Mouse (Mus musculus) fat pad, adult 2 months (tissue): ENCODE results near the gene Krt71.

Experiments
- DNase-seq: peaks from one replicate; pipeline ENCODE4 v3.0.0-alpha.2; 2011; ENCODE audit warnings: low read depth, low spot score; ENCODE audit errors: extremely low read depth

Gene Krt71

DNA sequence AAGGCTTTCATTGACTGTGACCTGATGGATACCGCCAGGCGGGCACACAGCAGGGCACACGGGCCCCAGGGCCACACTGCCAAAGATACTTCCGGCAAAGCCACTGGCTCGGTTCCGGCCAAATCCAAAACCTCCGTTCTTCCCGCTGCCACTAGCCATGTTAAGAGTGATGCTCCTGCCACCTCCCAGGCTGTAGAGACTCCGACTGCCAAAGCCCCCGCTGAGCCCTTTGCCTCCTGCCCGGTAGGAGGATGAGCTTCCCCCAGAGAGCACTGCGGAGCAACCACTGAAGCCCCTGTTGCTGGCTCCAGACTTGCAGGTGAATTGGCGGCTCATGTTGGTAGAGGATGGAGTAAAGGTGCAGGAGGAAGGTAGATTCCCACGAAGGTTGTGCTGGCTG lies at the start of gene Krt71:
Krt71 (minus strand) TSS at position 399 of the 400 bp plus-strand sequence.
- DNase-seq = no peak

GRCm38 (mm10) chr15:101790867-101791266 lies 48.0 kb upstream of the Krt71 start:
- DNase-seq = no peak

- DNase-seq = no peak
Observed at GRCm38 (mm10) chr15:101786360-101786759, 43.5 kb upstream of the Krt71 start, which contains the start of gene Krt72. Gene Krt72 (minus strand): TSS chr15:101786460.

DNA sequence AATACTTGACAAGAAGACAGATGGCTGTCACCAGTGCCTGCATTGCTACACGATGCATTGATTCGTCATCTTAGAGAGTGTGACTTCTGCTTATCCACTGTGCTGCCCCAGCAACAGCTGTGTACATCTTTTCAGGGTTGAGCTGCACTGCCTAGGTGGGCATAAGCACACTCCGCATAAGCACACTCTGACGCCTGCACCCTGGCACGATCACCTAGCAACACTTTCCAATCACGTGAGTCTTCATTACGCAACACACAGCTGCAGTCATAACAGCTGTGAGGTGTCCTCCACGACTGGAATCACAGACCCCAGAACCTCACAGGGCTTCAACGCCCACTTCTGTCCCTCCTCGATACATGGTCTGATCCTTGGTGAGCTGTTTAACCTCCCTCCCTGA lies 30.5 kb upstream of the Krt71 start:
- no peak for DNase-seq

DNA sequence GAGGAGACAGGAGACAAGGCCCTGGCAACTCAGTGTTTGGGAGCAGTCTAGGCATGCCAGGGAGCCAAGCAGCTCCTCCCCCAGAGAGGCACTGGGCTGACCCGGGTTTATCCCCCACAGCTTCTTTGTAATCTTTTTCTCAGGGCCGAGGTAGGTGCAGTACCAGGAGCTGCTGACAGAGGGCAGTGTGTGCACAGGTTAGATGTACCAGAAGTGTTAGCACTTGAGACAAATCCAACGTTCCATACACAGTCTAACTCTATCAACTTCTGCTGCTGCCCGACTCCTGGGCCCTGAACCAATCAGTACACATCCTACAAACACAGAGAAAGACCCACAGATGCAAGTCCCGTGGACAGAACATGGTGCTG lies 29.8 kb upstream of the Krt71 start:
- peak; percentile 36 for DNase-seq

- DNase-seq = peak; percentile 18
Observed at GRCm38 (mm10) chr15:101772080-101772710, 29.3 kb upstream of the Krt71 start.

GRCm38 (mm10) chr15:101770226-101770625 lies 27.3 kb upstream of the Krt71 start:
- no peak for DNase-seq

- no peak for DNase-seq
Observed at GRCm38 (mm10) chr15:101737786-101738185, 5.1 kb downstream of the Krt71 start.

DNA sequence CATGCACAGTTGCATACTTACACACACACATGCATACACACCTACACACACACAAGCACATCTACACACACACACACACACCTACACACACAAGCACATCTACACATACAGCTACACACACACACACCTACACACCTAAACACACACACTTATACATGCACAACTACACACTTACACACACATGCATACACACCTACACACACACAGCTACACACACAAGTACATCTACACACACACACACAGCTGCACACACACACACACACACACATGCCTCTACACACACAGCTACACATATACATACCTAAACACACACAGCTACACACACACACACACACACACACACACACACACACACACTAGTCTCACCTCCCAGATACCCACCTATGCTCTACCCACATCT lies 12.3 kb downstream of the Krt71 start:
- DNase-seq = no peak

DNA sequence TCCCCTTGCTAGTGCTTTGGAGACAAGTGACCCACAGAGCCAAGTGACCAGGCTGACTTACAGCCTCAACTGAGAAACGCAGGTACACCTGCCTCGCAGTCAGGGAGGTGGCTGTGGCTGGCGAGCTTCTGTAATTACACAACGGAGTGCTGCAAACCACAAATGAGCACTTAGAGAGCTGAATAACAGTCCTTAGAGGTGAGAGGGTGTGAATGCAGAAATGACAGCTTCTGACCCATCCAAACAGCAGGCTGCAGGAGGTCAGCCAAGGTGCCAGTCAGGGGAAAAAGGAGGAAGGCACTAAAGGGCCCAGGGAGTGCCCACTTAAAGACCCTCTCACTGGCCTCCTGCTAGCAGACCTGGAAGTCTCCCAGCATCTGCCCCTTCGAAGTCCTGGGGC lies 18.2 kb downstream of the Krt71 start:
- no peak for DNase-seq

GRCm38 (mm10) chr15:101715831-101716230 lies 27.1 kb downstream of the Krt71 start:
- no peak for DNase-seq

DNA sequence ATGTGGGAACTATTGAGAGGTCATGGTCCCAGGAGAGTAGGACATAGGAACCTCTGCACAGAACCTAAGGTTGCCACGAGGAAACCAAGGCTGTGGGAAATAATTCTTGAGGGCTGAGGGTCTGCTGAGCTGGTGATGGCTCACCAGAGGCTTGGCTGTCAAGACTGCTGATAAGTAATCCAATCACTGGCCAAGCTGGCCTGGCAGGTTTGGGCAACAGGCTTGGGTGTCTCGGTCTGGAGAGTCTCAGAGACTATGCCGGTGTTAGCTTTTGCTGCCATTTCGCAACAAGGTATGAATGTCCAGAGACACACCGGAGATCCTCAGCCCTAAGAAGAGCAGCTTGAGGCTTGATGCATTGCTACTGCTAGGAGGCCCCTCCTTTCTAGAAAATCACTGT lies 28.6 kb downstream of the Krt71 start:
- no peak for DNase-seq

DNA sequence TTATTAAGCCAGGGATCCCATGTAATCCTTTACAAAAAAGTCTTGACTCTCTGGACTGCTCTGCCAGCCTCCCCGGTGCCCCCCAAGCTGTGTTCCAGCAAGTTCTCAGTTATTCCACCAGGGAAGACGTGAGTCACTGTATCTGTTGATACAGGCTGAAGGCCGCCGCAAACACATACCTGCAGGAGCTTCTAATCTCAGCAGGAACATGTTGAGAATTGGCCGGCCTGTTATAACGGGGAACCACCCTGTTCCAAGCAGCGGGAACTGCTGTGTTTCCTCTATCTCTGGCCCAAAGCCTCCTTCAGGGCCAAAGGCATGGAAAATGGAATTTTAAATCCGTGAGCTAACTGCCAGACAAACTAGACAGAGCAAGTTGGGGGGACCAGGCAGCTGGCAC lies 29.2 kb downstream of the Krt71 start:
- no peak for DNase-seq

DNA sequence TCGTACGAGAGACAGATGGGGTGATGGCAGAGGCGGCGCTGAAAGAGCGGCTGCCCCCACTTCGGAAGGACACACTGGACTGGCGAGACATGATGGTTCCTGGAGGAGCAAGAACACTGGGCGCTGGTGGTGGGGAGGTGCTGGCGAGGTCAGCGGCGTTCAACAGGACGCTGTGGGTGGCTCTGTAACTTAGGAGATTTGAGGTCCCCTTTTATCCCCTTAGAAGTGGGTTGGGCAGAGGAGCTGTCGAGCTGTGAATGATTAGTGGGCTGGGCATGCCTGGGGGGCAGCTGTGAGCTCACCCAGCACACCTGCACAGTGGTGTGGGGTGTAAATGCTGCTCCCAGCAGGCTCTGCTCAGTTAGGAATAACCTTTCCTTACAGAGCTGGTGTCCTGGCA lies 30.2 kb downstream of the Krt71 start, which contains the start of gene Krt5:
Krt5 (minus strand) TSS at position 179 of the 400 bp plus-strand sequence.
- DNase-seq = no peak

- no peak for DNase-seq
Observed at GRCm38 (mm10) chr15:101708683-101709082, 34.2 kb downstream of the Krt71 start.

- no peak for DNase-seq
Observed at GRCm38 (mm10) chr15:101707454-101707853, 35.5 kb downstream of the Krt71 start.

GRCm38 (mm10) chr15:101704066-101704465 lies 38.8 kb downstream of the Krt71 start:
- no peak for DNase-seq

DNA sequence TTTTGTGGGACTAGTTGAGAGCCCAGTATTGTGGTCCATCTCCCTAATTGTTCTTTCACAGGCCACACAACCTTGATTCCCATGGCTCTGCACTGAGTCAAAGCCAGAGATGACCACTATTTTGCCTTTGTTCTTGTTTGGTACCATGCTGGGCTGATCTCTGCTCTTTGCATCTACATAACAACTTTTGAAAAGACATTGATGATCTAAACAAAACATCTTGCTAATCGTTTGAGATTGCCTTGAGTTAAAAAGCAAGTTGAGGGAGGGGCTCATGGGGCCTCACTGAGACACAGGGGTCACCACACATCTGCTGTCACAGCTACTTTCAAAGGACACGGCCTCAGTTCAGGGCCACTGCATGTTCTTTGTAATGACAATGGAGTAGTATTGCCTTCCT lies 40.5 kb downstream of the Krt71 start:
- no peak for DNase-seq

DNA sequence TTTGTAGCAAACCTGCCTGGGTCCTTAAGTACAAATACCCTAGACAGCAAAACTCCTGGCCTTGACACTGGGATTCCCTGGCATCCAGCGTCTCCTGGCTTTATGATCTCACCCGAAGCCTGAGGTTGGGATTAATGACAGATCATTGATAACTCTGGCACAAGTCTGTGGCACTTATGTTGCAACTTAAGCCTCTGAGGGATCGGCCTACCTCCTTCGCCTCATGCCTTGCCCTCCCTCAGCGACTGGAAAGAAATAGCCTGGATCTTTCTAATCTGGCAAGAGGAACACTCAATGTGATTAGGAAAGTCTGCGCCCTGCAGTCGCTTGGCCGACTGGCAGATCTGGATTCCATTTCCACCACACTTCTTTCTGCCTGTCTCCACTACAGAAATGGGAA lies 43.0 kb downstream of the Krt71 start:
- DNase-seq = peak; percentile 88

DNA sequence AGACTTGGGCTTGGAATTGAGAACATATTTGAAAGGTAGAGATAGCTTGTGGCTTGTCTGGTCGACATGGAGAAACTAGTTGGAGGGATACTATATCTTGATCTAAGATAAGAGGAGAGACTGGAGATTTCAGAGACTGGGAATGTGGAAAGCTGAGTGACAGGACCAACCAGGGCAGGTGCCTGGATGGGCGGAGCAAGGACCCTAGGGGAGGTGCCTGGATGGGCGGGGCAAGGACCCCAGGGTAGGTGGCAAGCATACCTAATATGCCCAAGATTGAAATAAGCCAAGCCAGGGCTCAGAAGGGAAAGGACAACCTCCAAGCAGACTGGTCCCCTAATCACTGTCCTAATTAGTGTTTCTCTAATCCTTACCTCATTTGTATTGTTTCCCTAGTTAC lies 43.7 kb downstream of the Krt71 start:
- no peak for DNase-seq

DNA sequence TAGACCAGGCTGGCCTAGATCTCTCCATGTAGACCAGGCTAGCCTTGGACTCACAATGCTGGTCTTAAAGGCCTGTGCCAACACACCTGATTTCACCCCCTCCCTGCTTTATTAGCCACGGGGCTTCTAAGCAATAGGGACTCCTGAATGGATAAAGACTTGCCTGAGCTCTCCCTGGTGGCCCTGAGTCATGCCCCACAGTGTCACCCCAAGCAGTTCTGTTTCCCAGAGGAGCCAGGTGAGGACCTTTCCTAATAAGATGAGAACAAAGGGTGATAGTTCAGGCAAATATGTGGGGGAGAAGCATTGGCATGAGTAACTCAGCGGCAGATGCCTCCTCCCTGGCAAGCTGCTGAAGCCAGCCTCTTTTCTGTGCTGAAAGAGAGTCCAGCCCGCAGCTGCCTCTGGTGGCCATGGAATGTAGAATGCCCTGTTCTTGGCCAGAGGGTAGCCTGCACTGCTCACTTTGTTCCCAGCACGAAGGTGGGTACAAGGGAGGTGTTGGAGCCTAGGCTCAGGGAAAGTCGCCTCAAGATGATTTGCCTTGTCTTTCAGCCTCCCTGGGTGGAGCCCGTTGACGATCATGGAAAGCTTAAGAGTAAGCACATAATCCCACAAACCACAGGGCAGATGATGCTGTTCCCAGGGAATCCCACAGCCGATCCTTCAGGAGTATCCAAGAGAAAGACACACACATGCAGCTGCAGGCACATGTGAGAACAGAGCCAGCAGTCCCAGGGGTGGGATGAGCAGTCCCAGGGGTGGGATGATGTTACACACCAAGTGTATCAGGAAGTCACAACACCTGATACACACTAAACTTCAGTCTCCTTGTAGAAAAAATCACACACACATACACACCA lies 45.4 kb downstream of the Krt71 start:
- peak; percentile 66 for DNase-seq

DNA sequence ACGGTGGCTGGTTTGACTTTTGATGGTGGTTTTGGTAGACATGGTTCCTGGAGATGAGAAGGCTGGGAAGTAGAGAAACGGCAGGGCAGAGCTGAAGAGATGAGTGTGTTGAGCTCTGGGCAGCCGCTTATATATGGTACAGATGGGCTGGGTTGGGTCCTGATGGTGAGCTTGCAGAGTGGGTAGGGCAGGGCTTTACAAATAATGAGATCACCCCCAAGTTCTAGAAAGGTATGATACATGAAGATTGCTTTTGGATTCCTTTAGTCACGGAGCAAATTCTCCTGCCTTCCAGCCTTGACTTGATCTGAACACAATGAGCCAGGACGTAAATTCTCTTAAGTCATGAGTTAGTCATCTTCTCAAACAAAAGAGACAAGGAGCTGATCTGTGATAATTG lies 48.7 kb downstream of the Krt71 start, which contains the start of gene Krt6a:
Krt6a (minus strand) TSS at position 101 of the 400 bp plus-strand sequence.
- no peak for DNase-seq
